Mouse (Mus musculus): Measurements from ENCODE around the gene Slc35e3.

GRCm38 (mm10) chr10:117757259-117757658 lies 11.1 kb upstream of the Slc35e3 start:
- TF ChIP-seq CTCF (IDR thresholded peaks at IDR 0.05; ENCODE audit: low read depth) (no peak), EP300 (IDR thresholded peaks at IDR 0.05; ENCODE audit: low read depth) (no peak)

Data from liver, postnatal 0 days (tissue).